Mouse (Mus musculus): ENCODE results near the gene Ptbp3.

DNA sequence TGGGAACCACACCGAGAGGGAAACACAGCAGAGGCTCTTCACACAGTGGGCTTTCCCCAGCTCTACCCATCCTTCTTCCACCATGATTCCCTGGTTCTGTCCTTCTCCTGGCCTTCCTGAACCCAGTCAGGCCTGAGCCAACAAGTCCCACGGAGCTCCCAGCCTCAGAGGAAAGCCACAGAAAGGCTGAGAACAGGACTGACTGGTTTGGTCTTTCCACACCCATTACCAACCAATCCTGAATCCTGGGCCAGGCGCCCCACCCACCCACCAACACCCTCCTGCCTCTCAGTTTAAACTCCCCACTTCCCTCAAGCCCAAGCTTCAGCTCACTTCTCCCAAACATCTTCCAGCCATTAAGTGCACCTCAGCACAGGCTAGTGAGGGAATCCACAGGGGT lies 115.1 kb downstream of the Ptbp3 start:
- TF ChIP-seq CTCF (IDR thresholded peaks at IDR 0.05) = no peak
- TF ChIP-seq EP300 (IDR thresholded peaks at IDR 0.05) = no peak
